Mouse (Mus musculus) liver, embryonic 15.5 days (tissue): ENCODE measurements at regions not wholly inside any gene's neighbourhood (a gene's known extent, or its start where the extent isn't known, plus 50 kb on each side); places are given as distances from the start of the nearest gene placed in this dataset.

Experiments
- ATAC-seq: fragments of 200-750 bp; cut with Nextera tagmentation; 2 replicates; pipeline ENCODE4 v1.8.0; 2017; ENCODE audit warnings: moderate number of reproducible peaks, mild to moderate bottlenecking, moderate library complexity; ENCODE audit not compliant: insufficient read depth
- H3K27ac ChIP-seq: fragments of 300-500 bp; sonication (generic); replicated peaks from 2 replicates; pipeline ENCODE4 v1.5.1; 2015; ENCODE audit warnings: mild to moderate bottlenecking, inconsistent platforms
- H3K27me3 ChIP-seq: fragments of 300-500 bp; sonication (generic); 2 replicates; pipeline ENCODE4 v1.6.1; 2015; ENCODE audit warnings: mild to moderate bottlenecking, inconsistent platforms
- H3K36me3 ChIP-seq: fragments of 300-500 bp; sonication (generic); replicated peaks from 2 replicates; pipeline ENCODE4 v1.6.1; 2015; ENCODE audit warnings: moderate library complexity, mild to moderate bottlenecking, inconsistent platforms
- H3K4me1 ChIP-seq: fragments of 300-500 bp; sonication (generic); replicated peaks from 2 replicates; pipeline ENCODE4 v1.6.1; 2015; ENCODE audit warnings: inconsistent platforms
- H3K4me2 ChIP-seq: fragments of 300-500 bp; sonication (generic); 2 replicates; pipeline ENCODE4 v1.6.1; 2015; ENCODE audit warnings: moderate library complexity, mild to moderate bottlenecking, inconsistent platforms
- H3K4me3 ChIP-seq: fragments of 300-500 bp; sonication (generic); replicated peaks from 2 replicates; pipeline ENCODE4 v1.5.1; 2015; ENCODE audit warnings: mild to moderate bottlenecking, inconsistent platforms
- H3K9ac ChIP-seq: fragments of 300-500 bp; sonication (generic); 2 replicates; pipeline ENCODE4 v1.6.1; 2015; ENCODE audit warnings: moderate library complexity, mild to moderate bottlenecking, inconsistent platforms
- H3K9me3 ChIP-seq: fragments of 300-500 bp; sonication (generic); replicated peaks from 2 replicates; pipeline ENCODE4 v1.6.1; 2016; ENCODE audit warnings: inconsistent platforms
- WGBS: fragments of 180-500 bp; shearing (Covaris S2); methylation state at CpG from one replicate; pipeline ENCODE4 v1.1.7; 2015; ENCODE audit warnings: mixed read lengths; ENCODE audit not compliant: insufficient replicate concordance; 5-methylcytosine and 5-hydroxymethylcytosine counted together

GRCm38 (mm10) chr10:99532697-99533119 lies 226.8 kb downstream of the Csl start:
- Histone ChIP-seq H3K4me2 (no peak overlapping the region), H3K9me3 (no peaks in the 10 kb centered on the region), H3K27ac (no peak overlapping the region), H3K4me3 (no peak overlapping the region), H3K9ac (no peak overlapping the region), H3K36me3 (no peaks in the 10 kb centered on the region), H3K4me1 (no peaks in the 10 kb centered on the region), H3K27me3 (no peaks in the 10 kb centered on the region)
- no peak for ATAC-seq
- WGBS = 51% methylated on average over 3 of the region's 3 CpGs

GRCm38 (mm10) chr10:99533468-99533867 lies 226.0 kb downstream of the Csl start:
- Histone ChIP-seq H3K9me3 (no peaks in the 10 kb centered on the region), H3K9ac (no peak overlapping the region), H3K36me3 (no peaks in the 10 kb centered on the region), H3K4me2 (no peak overlapping the region), H3K27ac (no peak overlapping the region), H3K27me3 (no peaks in the 10 kb centered on the region), H3K4me3 (no peak overlapping the region), H3K4me1 (no peaks in the 10 kb centered on the region)
- ATAC-seq = no peak
- 50% methylated on average over 4 of the region's 4 CpGs for WGBS

GRCm38 (mm10) chr10:99534237-99534636 lies 225.2 kb downstream of the Csl start:
- H3K27me3 ChIP-seq = no peaks in the 10 kb centered on the region
- no peaks in the 10 kb centered on the region for H3K36me3 ChIP-seq
- no peak for ATAC-seq
- 43% methylated on average over 7 of the region's 7 CpGs for WGBS
- H3K9me3 ChIP-seq = no peaks in the 10 kb centered on the region
- no peaks in the 10 kb centered on the region for H3K4me1 ChIP-seq
- H3K9ac ChIP-seq = no peak overlapping the region
- H3K4me2 ChIP-seq = no peak overlapping the region
- no peak overlapping the region for H3K27ac ChIP-seq
- no peak overlapping the region for H3K4me3 ChIP-seq

GRCm38 (mm10) chr10:99538639-99539038 lies 220.8 kb downstream of the Csl start:
- Histone ChIP-seq H3K4me2 (no peak overlapping the region), H3K36me3 (no peaks in the 10 kb centered on the region), H3K27ac (no peak overlapping the region), H3K27me3 (no peaks in the 10 kb centered on the region), H3K9ac (no peak overlapping the region), H3K9me3 (no peaks in the 10 kb centered on the region), H3K4me3 (no peak overlapping the region), H3K4me1 (no peaks in the 10 kb centered on the region)
- no peak for ATAC-seq
- 61% methylated on average over 5 of the region's 5 CpGs for WGBS

GRCm38 (mm10) chr10:99552373-99552772 lies 207.1 kb downstream of the Csl start:
- H3K4me1 ChIP-seq = no peaks in the 10 kb centered on the region
- no peak overlapping the region for H3K27ac ChIP-seq
- no peak for ATAC-seq
- 61% methylated on average over 4 of the region's 4 CpGs for WGBS
- no peak overlapping the region for H3K4me2 ChIP-seq
- no peak overlapping the region for H3K9ac ChIP-seq
- no peaks in the 10 kb centered on the region for H3K27me3 ChIP-seq
- H3K9me3 ChIP-seq = no peaks in the 10 kb centered on the region
- no peak overlapping the region for H3K4me3 ChIP-seq
- no peaks in the 10 kb centered on the region for H3K36me3 ChIP-seq

- no peaks in the 10 kb centered on the region for H3K27me3 ChIP-seq
- no peak for ATAC-seq
- no peak overlapping the region for H3K27ac ChIP-seq
- no peaks in the 10 kb centered on the region for H3K9me3 ChIP-seq
- no peak overlapping the region for H3K4me2 ChIP-seq
- H3K36me3 ChIP-seq = no peaks in the 10 kb centered on the region
- no peak overlapping the region for H3K9ac ChIP-seq
- H3K4me3 ChIP-seq = no peak overlapping the region
- no peaks in the 10 kb centered on the region for H3K4me1 ChIP-seq
- WGBS = 70% methylated on average over 12 of the region's 12 CpGs
Measured at GRCm38 (mm10) chr10:99552836-99553540, 206.5 kb downstream of the Csl start.

- Histone ChIP-seq H3K4me2 (no peak overlapping the region), H3K36me3 (no peaks in the 10 kb centered on the region), H3K4me3 (no peak overlapping the region), H3K27ac (no peak overlapping the region), H3K9me3 (no peaks in the 10 kb centered on the region), H3K4me1 (no peaks in the 10 kb centered on the region), H3K9ac (no peak overlapping the region), H3K27me3 (no peaks in the 10 kb centered on the region)
- no peak for ATAC-seq
- WGBS = 50% methylated on average over 2 of the region's 2 CpGs
Measured at GRCm38 (mm10) chr10:99555021-99555420, 204.4 kb downstream of the Csl start.

GRCm38 (mm10) chr10:99555658-99556352 lies 203.7 kb downstream of the Csl start:
- ATAC-seq = no peak
- 59% methylated on average over 12 of the region's 12 CpGs for WGBS
- H3K4me1 ChIP-seq = no peaks in the 10 kb centered on the region
- no peak overlapping the region for H3K4me3 ChIP-seq
- H3K9me3 ChIP-seq = no peaks in the 10 kb centered on the region
- no peak overlapping the region for H3K4me2 ChIP-seq
- no peaks in the 10 kb centered on the region for H3K36me3 ChIP-seq
- H3K27me3 ChIP-seq = no peaks in the 10 kb centered on the region
- H3K27ac ChIP-seq = no peak overlapping the region
- H3K9ac ChIP-seq = no peak overlapping the region

GRCm38 (mm10) chr10:99556353-99557036 lies 203.0 kb downstream of the Csl start:
- H3K9ac ChIP-seq = no peak overlapping the region
- no peaks in the 10 kb centered on the region for H3K27me3 ChIP-seq
- H3K4me3 ChIP-seq = no peak overlapping the region
- no peaks in the 10 kb centered on the region for H3K36me3 ChIP-seq
- H3K4me1 ChIP-seq = no peaks in the 10 kb centered on the region
- H3K27ac ChIP-seq = no peak overlapping the region
- H3K9me3 ChIP-seq = no peaks in the 10 kb centered on the region
- no peak for ATAC-seq
- H3K4me2 ChIP-seq = no peak overlapping the region
- WGBS = 69% methylated on average over 11 of the region's 11 CpGs

GRCm38 (mm10) chr10:99558656-99559055 lies 200.8 kb downstream of the Csl start:
- no peaks in the 10 kb centered on the region for H3K9me3 ChIP-seq
- no peak overlapping the region for H3K9ac ChIP-seq
- no peaks in the 10 kb centered on the region for H3K4me1 ChIP-seq
- H3K4me3 ChIP-seq = no peak overlapping the region
- WGBS = 67% methylated on average over 5 of the region's 5 CpGs
- no peaks in the 10 kb centered on the region for H3K27me3 ChIP-seq
- no peak overlapping the region for H3K27ac ChIP-seq
- no peak overlapping the region for H3K4me2 ChIP-seq
- ATAC-seq = no peak
- no peaks in the 10 kb centered on the region for H3K36me3 ChIP-seq

- H3K9me3 ChIP-seq = no peaks in the 10 kb centered on the region
- no peaks in the 10 kb centered on the region for H3K4me1 ChIP-seq
- no peak overlapping the region for H3K9ac ChIP-seq
- no peaks in the 10 kb centered on the region for H3K36me3 ChIP-seq
- no peak overlapping the region for H3K4me2 ChIP-seq
- 61% methylated on average over 11 of the region's 11 CpGs for WGBS
- H3K27ac ChIP-seq = no peak overlapping the region
- no peak for ATAC-seq
- no peaks in the 10 kb centered on the region for H3K27me3 ChIP-seq
- no peak overlapping the region for H3K4me3 ChIP-seq
Measured at GRCm38 (mm10) chr10:99561166-99561818, 198.2 kb downstream of the Csl start.
